Mouse (Mus musculus): ENCODE results near the gene Myrf.

Myrf gene

GRCm38 (mm10) chr19:10205051-10205450 is 35.5 kb downstream of the Myrf start:
- DNase-seq (ENCODE audit: low spot score in 2 of 2): no peak

- DNase-seq (ENCODE audit: low spot score in 2 of 2): no peak
These were observed 35.9 kb downstream of the Myrf start for GRCm38 (mm10) chr19:10204616-10205001.

- DNase-seq (ENCODE audit: low spot score in 2 of 2): peak; percentile 77 to 89
These were observed 36.5 kb downstream of the Myrf start, which contains the start of the genes Tmem258 and Fen1 for GRCm38 (mm10) chr19:10203848-10204615. Tmem258 (plus strand) TSS chr19:10204014. Fen1 (minus strand) TSS chr19:10204169.

- no peak for DNase-seq (ENCODE audit: low spot score in 2 of 2)
These were observed 37.3 kb downstream of the Myrf start for GRCm38 (mm10) chr19:10203146-10203847.

- DNase-seq (ENCODE audit: low spot score in 2 of 2): peak; percentile 54 to 80
These were observed 41.8 kb downstream of the Myrf start for GRCm38 (mm10) chr19:10198723-10199122.

- DNase-seq (ENCODE audit: low spot score in 2 of 2): no peak
These were observed 42.3 kb downstream of the Myrf start for GRCm38 (mm10) chr19:10198286-10198685.

GRCm38 (mm10) chr19:10197130-10197529 is 43.4 kb downstream of the Myrf start:
- no peak for DNase-seq (ENCODE audit: low spot score in 2 of 2)

- DNase-seq (ENCODE audit: low spot score in 2 of 2): no peak
These were observed 45.3 kb downstream of the Myrf start for GRCm38 (mm10) chr19:10195252-10195651.

- DNase-seq (ENCODE audit: low spot score in 2 of 2): no peak
These were observed 46.2 kb downstream of the Myrf start for GRCm38 (mm10) chr19:10194337-10194736.

GRCm38 (mm10) chr19:10191326-10191725 is 49.2 kb downstream of the Myrf start:
- DNase-seq (ENCODE audit: low spot score in 2 of 2): no peak

- peak; percentile 36 to 66 for DNase-seq (ENCODE audit: low spot score in 2 of 2)
These were observed 49.8 kb downstream of the Myrf start for GRCm38 (mm10) chr19:10190796-10191195.

- DNase-seq (ENCODE audit: low spot score in 2 of 2): no peak
These were observed 50.6 kb downstream of the Myrf start for GRCm38 (mm10) chr19:10189940-10190339.

GRCm38 (mm10) chr19:10189022-10189421 is 51.5 kb downstream of the Myrf start:
- no peak for DNase-seq (ENCODE audit: low spot score in 2 of 2)

- DNase-seq (ENCODE audit: low spot score in 2 of 2): no peak
These were observed 52.2 kb downstream of the Myrf start for GRCm38 (mm10) chr19:10188281-10188811.

GRCm38 (mm10) chr19:10186569-10186968 is 54.0 kb downstream of the Myrf start:
- no peak for DNase-seq (ENCODE audit: low spot score in 2 of 2)

GRCm38 (mm10) chr19:10185876-10186275 is 54.7 kb downstream of the Myrf start:
- no peak for DNase-seq (ENCODE audit: low spot score in 2 of 2)

- DNase-seq (ENCODE audit: low spot score in 2 of 2): no peak
These were observed 56.5 kb downstream of the Myrf start for GRCm38 (mm10) chr19:10184096-10184495.

- DNase-seq (ENCODE audit: low spot score in 2 of 2): peak in 1 of 2 experiments; percentile 33
These were observed 57.1 kb downstream of the Myrf start for GRCm38 (mm10) chr19:10183299-10183983.

- peak; percentile 89 to 90 for DNase-seq (ENCODE audit: low spot score in 2 of 2)
These were observed 57.8 kb downstream of the Myrf start, which contains the start of gene Fads1 for GRCm38 (mm10) chr19:10182670-10183298. Fads1 (plus strand) TSS chr19:10182888.

- no peak for DNase-seq (ENCODE audit: low spot score in 2 of 2)
These were observed 58.4 kb downstream of the Myrf start for GRCm38 (mm10) chr19:10182142-10182541.

- no peak for DNase-seq (ENCODE audit: low spot score in 2 of 2)
These were observed 59.3 kb downstream of the Myrf start for GRCm38 (mm10) chr19:10181225-10181624.
